Mouse (Mus musculus): ENCODE data around the gene Il6ra. TPM values are rescaled to one million over a fixed set of nuclear protein-coding genes. Genes with fewer than 3 reads are reported as not detected.
A peak's percentile ranks its signal among the peaks of the same experiment; 100 is the strongest.

Il6ra gene
- polyA plus RNA-seq, 1 experiment: 0.91 TPM

DNA sequence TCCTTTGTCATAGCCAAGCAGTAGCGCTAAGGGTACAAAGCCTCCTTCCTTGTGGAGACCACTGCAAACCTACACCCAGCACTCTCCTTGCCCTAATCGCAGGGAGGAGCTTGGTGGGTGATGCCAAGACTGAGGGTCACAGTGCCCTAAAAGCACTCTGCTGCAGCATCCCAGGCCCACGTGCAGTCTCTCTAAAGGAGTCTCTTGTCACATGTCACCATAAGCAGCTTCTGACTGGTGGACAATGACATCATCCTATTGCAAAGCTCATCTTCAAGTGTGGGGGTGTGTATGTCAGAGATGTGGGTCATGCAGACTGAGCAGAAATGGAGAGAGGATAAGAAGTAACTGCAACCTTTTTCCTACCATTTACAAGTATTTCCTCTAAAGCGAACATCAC lies 46.4 kb upstream of the Il6ra start:
- H3K36me3 ChIP-seq (ENCODE audit: control insufficient read depth, insufficient read depth): peaks cover 23% of the 10 kb centered on the region
- H3K27me3 ChIP-seq (ENCODE audit: control insufficient read depth, insufficient read depth, insufficient read length): no peaks in the 10 kb centered on the region
- no peak overlapping the region for H3ac ChIP-seq (ENCODE audit: control insufficient read depth, insufficient read length)
- peaks cover 34% of the 10 kb centered on the region for H3K79me2 ChIP-seq (ENCODE audit: control insufficient read depth, insufficient read depth)
- H3K4me2 ChIP-seq (ENCODE audit: low read depth): peak overlapping the region; percentile 88
- no peak for TF ChIP-seq USF1 (IDR thresholded peaks at IDR 0.05; ENCODE audit: low read depth)
- TF ChIP-seq SRF (IDR thresholded peaks at IDR 0.05; ENCODE audit: control insufficient read depth, insufficient read length, low read depth): no peak
- TF ChIP-seq POLR2AphosphoS2 (IDR thresholded peaks at IDR 0.05; ENCODE audit: insufficient read length, low read depth): no peak
- TF ChIP-seq POLR2A (IDR thresholded peaks at IDR 0.05; ENCODE audit: insufficient read length, low read depth): no peak
- TF ChIP-seq TCF12 (IDR thresholded peaks at IDR 0.05; ENCODE audit: insufficient read depth, poor library complexity, severe bottlenecking): no peak
- TF ChIP-seq REST (IDR thresholded peaks at IDR 0.05; ENCODE audit: insufficient read depth, insufficient read length): no peak
- no peak for TF ChIP-seq MAX (IDR thresholded peaks at IDR 0.05; ENCODE audit: low read depth)
- no peak for TF ChIP-seq CEBPB (IDR thresholded peaks at IDR 0.05; ENCODE audit: insufficient read depth, poor library complexity, severe bottlenecking)
- no peak for TF ChIP-seq MYOD1 (IDR thresholded peaks at IDR 0.05; ENCODE audit: control insufficient read depth in 1 of 3, insufficient read length in 2 of 3, low read depth in 2 of 3)
- no peak for TF ChIP-seq MYOG (IDR thresholded peaks at IDR 0.05; ENCODE audit: control insufficient read depth in 1 of 3, insufficient read depth in 1 of 3, insufficient read length in 2 of 3, low read depth in 2 of 3)
- TF ChIP-seq E2F4 (IDR thresholded peaks at IDR 0.05; ENCODE audit: insufficient read depth): no peak
- no peak for TF ChIP-seq TCF3 (IDR thresholded peaks at IDR 0.05; ENCODE audit: insufficient read length, low read depth)
- H3K4me3 ChIP-seq: peak overlapping the region; percentile 78

DNA sequence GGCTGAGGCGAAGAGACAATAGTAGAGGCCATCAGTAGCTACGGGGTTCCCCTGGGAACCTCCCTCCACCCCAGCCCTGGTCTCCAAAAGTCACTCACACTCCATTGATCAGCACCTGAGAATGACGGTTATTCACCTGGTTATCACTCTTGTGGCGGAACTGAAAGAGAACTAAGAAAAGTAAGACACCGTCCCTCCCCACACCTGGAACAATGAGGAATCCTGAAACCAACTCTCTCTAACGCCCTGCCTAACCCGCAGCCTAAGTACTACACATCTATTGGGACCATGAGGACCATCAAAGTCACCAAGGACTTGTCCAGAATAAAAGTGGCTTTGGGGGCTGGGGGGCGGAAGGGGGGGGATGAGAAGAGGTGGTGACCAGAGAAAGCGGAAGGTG lies 44.9 kb upstream of the Il6ra start:
- peaks cover 28% of the 10 kb centered on the region for H3K36me3 ChIP-seq (ENCODE audit: control insufficient read depth, insufficient read depth)
- no peak for TF ChIP-seq REST (IDR thresholded peaks at IDR 0.05; ENCODE audit: insufficient read depth, insufficient read length)
- TF ChIP-seq MYOD1 (IDR thresholded peaks at IDR 0.05; ENCODE audit: control insufficient read depth in 1 of 3, insufficient read length in 2 of 3, low read depth in 2 of 3): no peak
- no peak for TF ChIP-seq MYOG (IDR thresholded peaks at IDR 0.05; ENCODE audit: control insufficient read depth in 1 of 3, insufficient read depth in 1 of 3, insufficient read length in 2 of 3, low read depth in 2 of 3)
- TF ChIP-seq POLR2AphosphoS2 (IDR thresholded peaks at IDR 0.05; ENCODE audit: insufficient read length, low read depth): no peak
- no peak for TF ChIP-seq SRF (IDR thresholded peaks at IDR 0.05; ENCODE audit: control insufficient read depth, insufficient read length, low read depth)
- no peak for TF ChIP-seq TCF3 (IDR thresholded peaks at IDR 0.05; ENCODE audit: insufficient read length, low read depth)
- TF ChIP-seq POLR2A (IDR thresholded peaks at IDR 0.05; ENCODE audit: insufficient read length, low read depth): no peak
- TF ChIP-seq MAX (IDR thresholded peaks at IDR 0.05; ENCODE audit: low read depth): no peak
- TF ChIP-seq CEBPB (IDR thresholded peaks at IDR 0.05; ENCODE audit: insufficient read depth, poor library complexity, severe bottlenecking): no peak
- no peak for TF ChIP-seq E2F4 (IDR thresholded peaks at IDR 0.05; ENCODE audit: insufficient read depth)
- TF ChIP-seq USF1 (IDR thresholded peaks at IDR 0.05; ENCODE audit: low read depth): no peak
- no peak for TF ChIP-seq TCF12 (IDR thresholded peaks at IDR 0.05; ENCODE audit: insufficient read depth, poor library complexity, severe bottlenecking)
- H3K79me2 ChIP-seq (ENCODE audit: control insufficient read depth, insufficient read depth): peaks cover 28% of the 10 kb centered on the region
- no peak overlapping the region for H3ac ChIP-seq (ENCODE audit: control insufficient read depth, insufficient read length)
- no peak overlapping the region for H3K4me2 ChIP-seq (ENCODE audit: low read depth)
- H3K4me3 ChIP-seq: no peak overlapping the region
- no peaks in the 10 kb centered on the region for H3K27me3 ChIP-seq (ENCODE audit: control insufficient read depth, insufficient read depth, insufficient read length)

DNA sequence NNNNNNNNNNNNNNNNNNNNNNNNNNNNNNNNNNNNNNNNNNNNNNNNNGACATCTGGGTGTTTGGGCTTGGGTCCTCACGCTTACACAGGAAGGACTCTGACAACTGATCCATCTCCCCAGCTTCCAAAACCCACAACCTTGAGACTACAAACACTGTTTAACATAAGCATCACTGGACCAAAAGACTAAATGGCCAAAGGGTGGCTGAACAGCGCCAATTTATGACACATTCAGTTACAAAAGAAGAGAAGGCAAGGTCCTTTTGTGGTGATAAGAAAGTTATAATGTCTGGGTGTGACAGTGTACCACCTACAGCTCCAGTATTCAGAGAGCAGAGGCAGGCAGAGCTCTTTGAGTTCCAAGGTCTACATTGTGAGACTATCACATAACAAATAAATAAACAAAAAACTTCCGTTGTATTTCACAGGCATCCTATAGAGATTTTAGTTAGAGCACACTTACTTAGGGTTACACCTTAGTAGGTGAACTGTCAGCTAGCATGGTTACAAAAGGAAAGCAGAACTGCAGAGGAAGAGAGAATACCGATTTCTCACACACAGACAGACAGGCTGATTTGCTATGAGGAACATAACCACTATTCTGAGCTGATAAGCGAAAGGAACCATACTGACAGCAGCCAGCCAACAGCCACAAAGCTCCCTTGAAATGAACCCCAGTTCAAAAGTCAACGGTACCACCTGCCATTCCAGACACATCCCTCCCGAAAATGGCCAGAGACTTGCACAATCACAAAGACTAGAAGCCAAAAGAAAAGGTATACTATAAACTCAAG lies 43.4 kb upstream of the Il6ra start:
- H3K36me3 ChIP-seq (ENCODE audit: control insufficient read depth, insufficient read depth): peaks cover 35% of the 10 kb centered on the region
- no peak overlapping the region for H3K4me2 ChIP-seq (ENCODE audit: low read depth)
- TF ChIP-seq CEBPB (IDR thresholded peaks at IDR 0.05; ENCODE audit: insufficient read depth, poor library complexity, severe bottlenecking): no peak
- no peaks in the 10 kb centered on the region for H3K27me3 ChIP-seq (ENCODE audit: control insufficient read depth, insufficient read depth, insufficient read length)
- H3ac ChIP-seq (ENCODE audit: control insufficient read depth, insufficient read length): no peak overlapping the region
- peaks cover 22% of the 10 kb centered on the region for H3K79me2 ChIP-seq (ENCODE audit: control insufficient read depth, insufficient read depth)
- no peak overlapping the region for H3K4me3 ChIP-seq

DNA sequence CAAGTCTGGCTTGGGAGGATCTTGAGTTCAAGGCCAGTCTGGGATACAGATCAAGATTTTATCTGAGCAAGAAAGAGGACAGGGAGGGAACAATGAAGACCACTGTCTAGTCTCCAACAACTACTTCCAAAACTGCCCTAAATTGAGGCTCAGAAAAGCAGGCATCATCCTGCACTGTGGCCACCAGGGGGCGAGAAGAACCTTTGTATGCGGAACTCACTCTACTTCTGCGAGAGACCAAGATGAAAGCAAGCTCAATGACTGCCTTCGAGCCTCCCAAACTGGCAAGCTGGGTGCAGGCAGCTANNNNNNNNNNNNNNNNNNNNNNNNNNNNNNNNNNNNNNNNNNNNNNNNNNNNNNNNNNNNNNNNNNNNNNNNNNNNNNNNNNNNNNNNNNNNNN lies 40.4 kb upstream of the Il6ra start:
- H3K79me2 ChIP-seq (ENCODE audit: control insufficient read depth, insufficient read depth): no peaks in the 10 kb centered on the region
- TF ChIP-seq POLR2A (IDR thresholded peaks at IDR 0.05; ENCODE audit: insufficient read length, low read depth): no peak
- TF ChIP-seq CEBPB (IDR thresholded peaks at IDR 0.05; ENCODE audit: insufficient read depth, poor library complexity, severe bottlenecking): no peak
- TF ChIP-seq MAX (IDR thresholded peaks at IDR 0.05; ENCODE audit: low read depth): no peak
- no peak for TF ChIP-seq REST (IDR thresholded peaks at IDR 0.05; ENCODE audit: insufficient read depth, insufficient read length)
- no peak for TF ChIP-seq E2F4 (IDR thresholded peaks at IDR 0.05; ENCODE audit: insufficient read depth)
- no peak for TF ChIP-seq USF1 (IDR thresholded peaks at IDR 0.05; ENCODE audit: low read depth)
- no peak for TF ChIP-seq SRF (IDR thresholded peaks at IDR 0.05; ENCODE audit: control insufficient read depth, insufficient read length, low read depth)
- TF ChIP-seq TCF3 (IDR thresholded peaks at IDR 0.05; ENCODE audit: insufficient read length, low read depth): no peak
- no peak for TF ChIP-seq MYOD1 (IDR thresholded peaks at IDR 0.05; ENCODE audit: control insufficient read depth in 1 of 3, insufficient read length in 2 of 3, low read depth in 2 of 3)
- no peaks in the 10 kb centered on the region for H3K27me3 ChIP-seq (ENCODE audit: control insufficient read depth, insufficient read depth, insufficient read length)
- H3ac ChIP-seq (ENCODE audit: control insufficient read depth, insufficient read length): no peak overlapping the region
- peaks cover 44% of the 10 kb centered on the region for H3K36me3 ChIP-seq (ENCODE audit: control insufficient read depth, insufficient read depth)
- H3K4me3 ChIP-seq: no peak overlapping the region
- no peak overlapping the region for H3K4me2 ChIP-seq (ENCODE audit: low read depth)

DNA sequence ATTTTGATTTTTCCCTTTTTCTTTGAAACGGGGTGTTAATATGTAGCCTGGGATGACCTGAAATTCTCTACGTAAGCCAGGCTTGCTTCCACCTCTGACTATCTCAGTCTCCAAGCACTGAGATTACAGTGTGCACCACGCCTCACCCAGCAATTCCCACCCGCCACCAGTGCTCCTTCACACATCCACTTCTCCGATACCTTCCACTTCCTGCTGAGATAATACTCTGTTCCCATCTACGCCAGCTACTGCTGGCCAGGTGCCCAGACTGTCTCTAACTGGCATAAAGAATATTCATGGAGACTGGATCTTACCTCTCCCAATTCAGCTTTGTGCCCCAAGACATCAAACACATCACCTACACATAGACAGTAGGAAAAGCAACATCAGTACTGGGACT lies 35.7 kb upstream of the Il6ra start:
- Histone ChIP-seq H3K36me3 (ENCODE audit: control insufficient read depth, insufficient read depth) (peaks cover 61% of the 10 kb centered on the region), H3K4me3 (no peak overlapping the region), H3K27me3 (ENCODE audit: control insufficient read depth, insufficient read depth, insufficient read length) (no peaks in the 10 kb centered on the region), H3ac (ENCODE audit: control insufficient read depth, insufficient read length) (no peak overlapping the region), H3K79me2 (ENCODE audit: control insufficient read depth, insufficient read depth) (no peaks in the 10 kb centered on the region), H3K4me2 (ENCODE audit: low read depth) (no peak overlapping the region)
- TF ChIP-seq USF1 (IDR thresholded peaks at IDR 0.05; ENCODE audit: low read depth) (no peak), POLR2AphosphoS2 (IDR thresholded peaks at IDR 0.05; ENCODE audit: insufficient read length, low read depth) (no peak), TCF12 (IDR thresholded peaks at IDR 0.05; ENCODE audit: insufficient read depth, poor library complexity, severe bottlenecking) (no peak)
